Mouse (Mus musculus): ENCODE results near the gene Avpr1a.

GRCm38 (mm10) chr10:122406333-122406732 lies 42.0 kb upstream of the Avpr1a start:
- TF ChIP-seq CTCF (IDR thresholded peaks at IDR 0.05; ENCODE audit: extremely low read depth, insufficient read depth, insufficient read length, insufficient replicate concordance) (no peak), POLR2A (IDR thresholded peaks at IDR 0.05; ENCODE audit: low read depth, low read length) (no peak)

All from spleen, adult 2 months (tissue).